Mouse (Mus musculus) left cerebral cortex, adult 2 months (tissue): ENCODE results near the gene Scly. TPM values are rescaled to one million over a fixed set of nuclear protein-coding genes. Genes with fewer than 3 reads are reported as not detected.

Source experiments
- DNase-seq, 2 experiments: peaks; one replicate each; pipeline ENCODE4 v3.0.0; 2021 to 2022; ENCODE audit warnings: low spot score in 2 of 2, mixed read lengths in 1 of 2; ENCODE audit errors: extremely low spot score in 1 of 2
- H3K27ac ChIP-seq: fragments of 200-600 bp; 2 replicates; pipeline ENCODE4 v1.8.1; 2022
- H3K4me3 ChIP-seq: fragments of 200-600 bp; 2 replicates; pipeline ENCODE4 v1.8.1; 2022
- CTCF ChIP-seq: fragments of 200-600 bp; IDR thresholded peaks from 2 replicates; pipeline ENCODE4 v1.8.1; 2022; ENCODE audit warnings: antibody characterized with exemption, mild to moderate bottlenecking, moderate library complexity
- intact Hi-C: fragments of 180-260 bp; cut with DNase I; formaldehyde crosslinking; loops from one replicate; pipeline ENCODE4 v1.15.1; 2025
- total RNA-seq, 2 experiments: library from RNA; stranded (reverse); gene quantifications; 2 replicates each; pipeline ENCODE4 v1.2.3; 2021

Scly gene
- total RNA-seq, 2 experiments from 2014 or later, result 18.3 to 20.0 TPM

- TF ChIP-seq CTCF, result no peak
- Histone ChIP-seq H3K27ac (no peak overlapping the region), H3K4me3 (no peak overlapping the region)
- intact Hi-C loops, result no loop called here
- no peak for DNase-seq
Measured at GRCm38 (mm10) chr1:91304621-91305020, 6.5 kb downstream of the Scly start.

- H3K4me3 ChIP-seq, result no peak overlapping the region
- DNase-seq, result no peak
- intact Hi-C loops, result no loop called here
- no peak overlapping the region for H3K27ac ChIP-seq
- TF ChIP-seq CTCF, result no peak
Measured at GRCm38 (mm10) chr1:91309366-91310085, 11.4 kb downstream of the Scly start.

GRCm38 (mm10) chr1:91312273-91312672 lies 14.1 kb downstream of the Scly start:
- no peak for DNase-seq
- H3K27ac ChIP-seq, result no peak overlapping the region
- H3K4me3 ChIP-seq, result no peak overlapping the region
- no peak for TF ChIP-seq CTCF
- intact Hi-C loops, result no loop called here

- DNase-seq, result no peak
- Histone ChIP-seq H3K27ac (no peak overlapping the region), H3K4me3 (no peak overlapping the region)
- intact Hi-C loops, result no loop called here
- TF ChIP-seq CTCF, result no peak
Measured at GRCm38 (mm10) chr1:91313251-91313650, 15.1 kb downstream of the Scly start.

- intact Hi-C loops, result no loop called here
- Histone ChIP-seq H3K4me3 (no peak overlapping the region), H3K27ac (no peak overlapping the region)
- TF ChIP-seq CTCF, result no peak
- no peak for DNase-seq
Measured at GRCm38 (mm10) chr1:91317656-91318055, 19.5 kb downstream of the Scly start.

- no peak within 1 kb of the TSS for H3K27ac ChIP-seq
- TF ChIP-seq CTCF, result no peak
- H3K4me3 ChIP-seq, result no peak within 1 kb of the TSS
- no peak for DNase-seq
- intact Hi-C loops, result no loop called here
Measured at GRCm38 (mm10) chr1:91321760-91322438, 23.8 kb downstream of the Scly start, which contains the start of gene Espnl. Gene Espnl (plus strand): TSS chr1:91322075.

- Histone ChIP-seq H3K4me3 (no peak overlapping the region), H3K27ac (no peak overlapping the region)
- no peak for TF ChIP-seq CTCF
- no peak for DNase-seq
- intact Hi-C loops, result no loop called here
Measured at GRCm38 (mm10) chr1:91324646-91325045, 26.5 kb downstream of the Scly start.

GRCm38 (mm10) chr1:91325488-91326042 lies 27.4 kb downstream of the Scly start:
- no peak for TF ChIP-seq CTCF
- no peak for DNase-seq
- intact Hi-C loops, result no loop called here
- no peak overlapping the region for H3K4me3 ChIP-seq
- no peak overlapping the region for H3K27ac ChIP-seq

GRCm38 (mm10) chr1:91332102-91332501 lies 34.0 kb downstream of the Scly start:
- TF ChIP-seq CTCF, result no peak
- intact Hi-C loops, result no loop called here
- Histone ChIP-seq H3K4me3 (no peak overlapping the region), H3K27ac (no peak overlapping the region)
- peak in 1 of 2 experiments; percentile 32 for DNase-seq

- H3K27ac ChIP-seq, result no peak overlapping the region
- intact Hi-C loops, result no loop called here
- no peak for TF ChIP-seq CTCF
- DNase-seq, result no peak
- H3K4me3 ChIP-seq, result no peak overlapping the region
Measured at GRCm38 (mm10) chr1:91333582-91333981, 35.4 kb downstream of the Scly start.

GRCm38 (mm10) chr1:91337355-91337754 lies 39.2 kb downstream of the Scly start:
- no peak for DNase-seq
- intact Hi-C loops, result no loop called here
- H3K27ac ChIP-seq, result no peak overlapping the region
- H3K4me3 ChIP-seq, result no peak overlapping the region
- no peak for TF ChIP-seq CTCF

- Histone ChIP-seq H3K4me3 (no peak overlapping the region), H3K27ac (no peak overlapping the region)
- intact Hi-C loops, result loop anchor here (10.0 kb wide), 1 partner anchor 419 kb away; no protein-coding TSS in a partner anchor
- TF ChIP-seq CTCF, result no peak
- no peak for DNase-seq
Measured at GRCm38 (mm10) chr1:91344001-91344400, 45.9 kb downstream of the Scly start.
